Mouse (Mus musculus) effector memory CD4-positive, alpha-beta T cell, adult 7 months (primary cell): Measurements from ENCODE around the gene Emb. TPM values are rescaled to one million over a fixed set of nuclear protein-coding genes. Genes with fewer than 3 reads are reported as not detected.

Experiments used
- polyA plus RNA-seq: library from polyadenylated mRNA; unstranded; fragments of 100-300 nt; shearing (Covaris generic); gene quantifications from one replicate; pipeline ENCODE4 v1.2.1, GENCODE M21; 2017

Gene Emb
- polyA plus RNA-seq, result 696 TPM

DNA sequence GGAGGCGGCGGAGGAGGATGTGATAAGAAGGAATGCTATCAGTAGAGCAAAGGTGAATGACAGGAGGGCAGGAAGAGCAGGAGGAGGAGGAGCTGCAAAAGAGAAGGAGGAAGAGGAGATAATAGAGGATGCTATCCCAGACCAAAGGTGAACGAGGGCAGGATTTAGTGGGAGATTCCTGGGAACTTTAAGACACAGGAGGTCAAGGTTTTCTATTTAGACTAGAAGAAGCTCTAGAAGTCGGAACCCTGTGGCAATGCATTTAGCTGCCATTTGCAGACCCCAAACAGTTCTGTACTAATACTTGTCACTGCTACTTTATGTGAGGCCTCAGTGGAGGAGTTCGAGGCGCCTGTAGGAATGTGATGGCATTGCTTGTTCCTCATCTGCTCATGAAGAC lies at the start of gene Emb:
Emb (plus strand) TSS at position 301 of the 400 bp plus-strand sequence.

DNA sequence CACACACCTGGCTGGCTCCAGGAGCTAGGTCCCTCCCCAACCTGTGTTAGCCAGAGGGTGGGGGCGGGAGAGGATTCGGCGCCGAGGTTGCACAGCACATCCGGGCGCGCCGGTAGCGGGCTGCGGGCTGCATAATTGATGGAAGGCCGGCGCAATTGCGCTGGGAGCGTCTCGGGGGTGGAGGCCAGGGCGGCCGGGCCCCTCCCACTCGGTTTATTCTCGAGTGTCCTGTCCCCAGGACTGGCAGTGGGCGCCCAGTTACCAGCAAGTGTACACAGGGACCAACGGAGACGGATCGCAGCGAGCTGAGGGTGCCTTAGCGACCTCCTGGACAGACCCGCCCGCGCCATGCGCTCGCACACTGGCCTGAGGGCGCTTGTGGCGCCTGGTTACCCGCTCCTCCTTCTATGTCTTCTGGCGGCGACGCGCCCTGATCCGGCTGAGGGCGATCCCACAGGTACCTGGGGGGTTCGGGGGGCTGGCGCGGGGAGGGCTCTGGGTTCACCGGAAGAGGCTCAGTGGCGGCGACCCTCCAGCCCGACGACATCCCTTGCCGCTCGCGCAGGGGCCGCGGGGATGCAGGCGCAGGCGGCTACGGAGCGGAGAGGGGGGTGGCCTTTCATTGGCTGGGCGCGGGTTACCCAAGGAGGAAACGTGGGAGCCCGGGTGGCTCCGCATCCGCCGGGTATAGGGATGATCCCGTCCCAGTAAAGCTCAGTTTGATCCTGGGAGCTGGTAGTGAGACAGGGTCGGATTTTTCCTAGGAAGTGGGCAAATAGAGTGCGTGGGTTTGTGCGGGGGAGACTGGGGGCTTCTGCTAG lies 12.4 kb downstream of the Emb start, which contains the start of gene Gm17509:
Gm17509 (minus strand) TSS at position 575 of the 821 bp plus-strand sequence.

Other genes with a start within 250 kb of the Emb start
- gene Parp8, start 183.0 kb upstream of the Emb start, polyA plus RNA-seq, result 89.3 TPM
- gene Gm17509, start 12.5 kb downstream of the Emb start, polyA plus RNA-seq, result 2.4 TPM